26 mouse cellular contexts compared by ENCODE assay signal in genomic region chr6:113884806-113885205, GRCm38 (mm10).
"Had no signal": no experiment of that assay in that cellular context is flagged by ENCODE, and none has a peak within 500 bp of the region (broad histone marks: within the 10 kb centered on the region; RNA-seq: fewer than 3 reads in every experiment).

No protein-coding gene starts in this region.

- H3K4me1 ChIP-seq: embryonic facial prominence, embryonic 10.5 days; embryonic facial prominence, embryonic 12.5 days; embryonic facial prominence, embryonic 13.5 days; embryonic facial prominence, embryonic 15.5 days had no signal

- DNase-seq: cerebellum, adult 9-11 months; cerebellum, postnatal 10 days; cerebellum, postnatal 14 days; cerebellum, postnatal 25 days; cerebellum, postnatal 36 days; embryo, embryonic 11 days; forebrain, postnatal 0 days; gastrocnemius, adult 2 months; gastrocnemius, postnatal 10 days; gastrocnemius, postnatal 14 days; gastrocnemius, postnatal 25 days; heart, adult 11 months; heart, adult 18-20 months; heart, adult 2 months had no signal

- H3K9me3 ChIP-seq: embryonic facial prominence, embryonic 10.5 days; embryonic facial prominence, embryonic 12.5 days; embryonic facial prominence, embryonic 13.5 days; embryonic facial prominence, embryonic 15.5 days; forebrain, embryonic 10.5 days; forebrain, embryonic 12.5 days; forebrain, embryonic 13.5 days; forebrain, embryonic 15.5 days; heart, embryonic 10.5 days had no signal

- H3K27me3 ChIP-seq: forebrain, embryonic 13.5 days; forebrain, embryonic 15.5 days had no signal

- ATAC-seq: forebrain, embryonic 13.5 days; forebrain, embryonic 14.5 days; forebrain, embryonic 15.5 days; forebrain, embryonic 16.5 days; forebrain, postnatal 0 days had no signal

- H3K4me2 ChIP-seq: embryonic facial prominence, embryonic 12.5 days; embryonic facial prominence, embryonic 13.5 days; embryonic facial prominence, embryonic 15.5 days; forebrain, embryonic 12.5 days; forebrain, embryonic 13.5 days; forebrain, embryonic 15.5 days had no signal

- H3K4me3 ChIP-seq: embryonic facial prominence, embryonic 10.5 days; embryonic facial prominence, embryonic 12.5 days; embryonic facial prominence, embryonic 13.5 days; embryonic facial prominence, embryonic 15.5 days; erythroblast, embryonic 14.5 days; forebrain, embryonic 10.5 days; forebrain, embryonic 12.5 days; forebrain, embryonic 13.5 days; forebrain, embryonic 15.5 days; gastrocnemius, adult 2 months; heart, adult 2 months; heart, embryonic 10.5 days had no signal

- H3K36me3 ChIP-seq: embryonic facial prominence, embryonic 10.5 days; embryonic facial prominence, embryonic 12.5 days; embryonic facial prominence, embryonic 13.5 days; embryonic facial prominence, embryonic 15.5 days; forebrain, embryonic 10.5 days; forebrain, embryonic 12.5 days; forebrain, embryonic 15.5 days; heart, embryonic 10.5 days had no signal

- H3K27ac ChIP-seq: embryonic facial prominence, embryonic 10.5 days; embryonic facial prominence, embryonic 12.5 days; embryonic facial prominence, embryonic 13.5 days; embryonic facial prominence, embryonic 15.5 days; forebrain, embryonic 10.5 days; forebrain, embryonic 12.5 days; forebrain, embryonic 13.5 days; forebrain, embryonic 15.5 days; gastrocnemius, adult 2 months; heart, adult 2 months; heart, embryonic 10.5 days had no signal

- H3K9ac ChIP-seq: embryonic facial prominence, embryonic 12.5 days; embryonic facial prominence, embryonic 13.5 days; embryonic facial prominence, embryonic 15.5 days; forebrain, embryonic 12.5 days; forebrain, embryonic 13.5 days; forebrain, embryonic 15.5 days; forebrain, postnatal 0 days had no signal
